Mouse (Mus musculus): Measurements from ENCODE around the gene F8.

DNA sequence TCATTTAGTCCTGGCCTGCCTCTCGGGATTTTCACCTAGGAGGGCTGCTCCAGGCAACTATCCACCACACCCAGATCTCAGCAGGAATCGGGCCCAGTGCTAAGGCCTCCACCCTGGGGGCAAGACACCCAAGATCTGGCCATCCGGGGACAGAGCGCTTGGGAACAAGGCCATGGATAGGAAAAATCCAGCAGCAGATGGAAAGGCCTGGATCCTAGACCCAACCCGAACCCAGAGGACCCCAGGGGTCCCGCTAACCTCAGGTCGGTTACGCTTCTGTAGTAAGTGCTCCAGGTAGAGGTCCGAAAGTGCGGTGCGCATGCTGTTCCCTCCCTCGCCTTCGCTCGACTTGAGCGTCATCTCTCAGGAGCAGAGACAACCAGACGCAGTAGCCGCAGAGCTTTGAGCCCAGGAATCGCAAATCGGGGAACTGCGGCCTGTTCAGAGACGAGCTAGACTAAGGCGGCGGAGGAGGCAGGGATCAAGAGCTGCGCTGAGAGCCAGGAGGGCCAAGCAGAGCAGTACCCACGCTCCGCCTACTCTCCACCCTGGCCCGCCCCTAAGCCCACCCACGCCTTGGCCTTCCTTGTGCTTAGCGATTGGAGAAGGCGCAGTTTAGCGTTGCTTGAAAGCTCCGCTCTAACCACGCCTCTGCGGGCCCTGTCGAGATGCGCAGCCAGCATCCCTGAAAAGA, 251.8 kb downstream of the F8 start, which contains the start of gene Mpp1:
- no peak for TF ChIP-seq CTCF (IDR thresholded peaks at IDR 0.05; ENCODE audit: low read depth)
- no peak for TF ChIP-seq EP300 (IDR thresholded peaks at IDR 0.05; ENCODE audit: low read depth)
